Mouse (Mus musculus): Measurements from ENCODE around the gene Mtch1.
"Not testable (repeated sequence)": the region's sequence is repeated elsewhere in the genome, so short reads cannot be mapped to it uniquely, and the experiment has no call there.

DNA sequence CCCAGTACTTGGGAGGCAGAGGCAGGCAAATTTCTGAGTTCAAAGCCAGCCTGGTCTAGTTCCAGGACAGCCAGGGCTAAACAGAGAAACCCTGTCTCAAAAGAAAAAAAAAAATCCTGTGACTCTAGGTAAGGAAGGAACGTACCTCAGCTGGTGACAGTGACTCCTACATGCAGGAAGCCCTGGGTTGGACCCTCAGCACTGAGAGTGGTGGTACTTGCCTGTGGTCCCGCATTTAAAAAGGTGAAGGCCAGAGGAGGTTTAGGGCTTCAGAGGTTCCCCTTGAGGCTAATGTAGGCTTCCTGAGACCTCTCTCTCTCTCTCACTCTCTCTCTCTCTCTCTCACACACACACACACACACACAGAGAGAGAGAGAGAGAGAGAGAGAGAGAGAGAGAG, 47.0 kb upstream of the Mtch1 start:
- TF ChIP-seq POLR2A (IDR thresholded peaks at IDR 0.05; ENCODE audit: insufficient read length, low read depth); REST (IDR thresholded peaks at IDR 0.05; ENCODE audit: insufficient read depth, insufficient read length); SRF (IDR thresholded peaks at IDR 0.05; ENCODE audit: control insufficient read depth, insufficient read length, low read depth); POLR2AphosphoS2 (IDR thresholded peaks at IDR 0.05; ENCODE audit: insufficient read length, low read depth): not testable (repeated sequence)

Data from myocyte (in vitro differentiated cells).